Mouse (Mus musculus): Measurements from ENCODE around the gene Lyplal1. TPM values are rescaled to one million over a fixed set of nuclear protein-coding genes. Genes with fewer than 3 reads are reported as not detected.

Gene Lyplal1
- 8.9 and 11.4 TPM in 2 replicates for polyA plus RNA-seq (2021; fragmentation: Nextera tagmentation)
- long read RNA-seq, experiment 1, transcript Lyplal1-201 (5 exons, 1,578 nt), result major isoform, 25 of 32 reads
- long read RNA-seq, experiment 1, partial matches to known transcripts, result 0 of 32 reads
- long read RNA-seq, experiment 1, other reads (novel, unspliced or antisense), result 4 of 32 reads
- long read RNA-seq, experiment 2, transcript Lyplal1-201 (5 exons, 1,578 nt), result major isoform, 10 of 21 reads
- long read RNA-seq, experiment 2, partial matches to known transcripts, result 1 of 21 reads
- long read RNA-seq, experiment 2, other reads (novel, unspliced or antisense), result 7 of 21 reads

GRCm38 (mm10) chr1:186116701-186117488 is at the start of gene Lyplal1:
Gene Lyplal1 (minus strand): TSS chr1:186117310.

